Mouse (Mus musculus): Measurements from ENCODE around the gene Tns1. TPM values are rescaled to one million over a fixed set of nuclear protein-coding genes. Genes with fewer than 3 reads are reported as not detected.

The Tns1 gene
- polyA plus RNA-seq, 2 experiments from 2014 or later, result 21.7 to 23.3 TPM

DNA sequence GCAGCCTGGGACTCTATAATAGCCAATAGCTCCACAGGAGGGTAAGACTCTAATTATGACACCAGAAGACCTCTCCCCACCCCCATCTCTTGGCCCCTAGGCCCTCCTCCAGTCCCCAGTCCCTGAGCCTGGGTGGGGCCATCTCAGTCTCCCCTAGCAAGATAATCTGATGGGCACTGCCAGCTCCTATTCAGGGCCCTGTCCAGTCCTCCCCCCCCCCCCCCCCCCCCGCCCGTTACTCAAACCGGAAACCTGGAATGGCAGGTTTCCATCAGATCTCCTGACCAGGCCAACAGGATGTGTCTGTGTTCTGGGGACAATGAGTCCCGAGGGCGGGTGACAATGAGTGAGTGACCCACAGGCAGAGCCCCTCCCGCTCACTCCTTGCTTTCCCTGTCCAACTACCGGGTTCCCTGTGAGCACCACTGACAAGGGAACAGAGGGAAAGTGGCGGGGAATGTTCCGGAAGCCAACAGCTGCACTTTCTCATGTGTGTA is 136.5 kb downstream of the Tns1 start:
- no peak for ATAC-seq

DNA sequence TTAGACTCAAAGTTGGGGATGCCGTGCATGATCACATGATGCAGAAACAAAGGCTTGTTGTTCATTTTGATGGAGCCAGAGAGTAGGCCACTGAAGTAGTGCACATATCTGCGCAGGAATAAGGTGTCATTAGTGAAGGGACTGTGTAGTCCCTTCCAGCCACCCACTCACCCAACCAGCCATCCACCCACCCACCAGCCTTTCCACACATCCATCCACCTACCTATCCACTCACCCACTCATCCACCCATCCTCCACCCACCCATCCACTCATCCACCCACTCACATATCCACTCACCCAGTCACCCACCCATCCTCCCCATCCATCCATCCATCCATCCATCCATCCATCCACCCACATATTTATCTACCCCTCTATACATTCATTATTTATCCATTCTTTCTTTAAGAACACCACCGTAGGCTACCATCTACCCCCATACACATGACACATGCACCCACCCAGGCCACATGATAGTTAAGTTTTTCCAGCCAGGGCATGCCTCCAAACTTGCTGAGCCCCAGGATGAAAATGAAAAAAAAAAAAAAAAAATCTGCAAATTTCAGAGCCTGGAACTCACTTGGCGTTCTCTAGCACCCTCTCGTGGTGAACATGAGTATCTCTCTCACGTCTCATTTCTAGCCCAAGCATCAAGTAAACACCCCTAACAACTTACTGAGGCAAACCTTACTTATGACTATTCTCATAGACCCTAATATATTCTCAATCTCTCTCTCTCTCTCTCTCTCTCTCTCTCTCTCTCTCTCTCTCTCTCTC is 137.8 kb downstream of the Tns1 start:
- ATAC-seq, result peak; percentile 57

DNA sequence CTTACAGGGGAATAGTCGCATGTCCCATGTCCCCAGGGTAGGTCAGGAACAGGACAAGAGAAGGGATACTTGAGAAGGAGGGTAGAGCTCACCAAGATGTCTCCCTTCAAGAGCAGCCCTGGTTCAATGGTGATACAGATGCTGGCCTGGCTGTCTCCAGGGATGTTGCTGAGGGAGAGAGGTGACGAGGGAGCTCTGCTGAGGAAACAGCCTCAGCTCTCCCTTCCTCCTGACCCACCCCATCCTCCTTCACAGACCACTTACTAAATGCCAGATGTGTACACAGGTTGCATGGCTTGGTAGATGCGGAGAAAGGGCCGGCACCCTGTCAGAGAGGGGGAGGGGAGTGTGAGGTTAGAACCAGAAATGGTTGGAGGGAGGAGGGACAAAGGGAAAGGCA is 138.6 kb downstream of the Tns1 start:
- no peak for ATAC-seq

DNA sequence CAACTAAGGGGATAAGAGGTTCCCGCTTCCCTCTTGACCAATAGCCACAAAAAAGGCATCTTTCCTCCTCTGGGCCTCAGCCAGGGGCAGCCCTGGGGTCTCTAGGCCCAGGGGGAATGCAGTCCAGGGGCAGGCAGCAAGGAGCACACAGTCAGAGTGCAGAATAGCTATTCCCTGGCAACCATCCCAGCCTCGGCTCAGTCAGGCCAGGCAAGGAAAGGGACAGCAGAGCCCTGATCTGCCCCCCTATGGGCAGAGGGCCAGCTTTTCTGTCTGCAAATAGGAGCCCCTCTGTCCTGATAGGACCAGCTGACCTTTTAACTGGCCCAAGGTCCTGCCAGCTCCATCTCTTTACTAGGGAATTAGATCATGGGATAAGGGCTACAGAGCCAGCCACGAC is 145.0 kb downstream of the Tns1 start:
- no peak for ATAC-seq

DNA sequence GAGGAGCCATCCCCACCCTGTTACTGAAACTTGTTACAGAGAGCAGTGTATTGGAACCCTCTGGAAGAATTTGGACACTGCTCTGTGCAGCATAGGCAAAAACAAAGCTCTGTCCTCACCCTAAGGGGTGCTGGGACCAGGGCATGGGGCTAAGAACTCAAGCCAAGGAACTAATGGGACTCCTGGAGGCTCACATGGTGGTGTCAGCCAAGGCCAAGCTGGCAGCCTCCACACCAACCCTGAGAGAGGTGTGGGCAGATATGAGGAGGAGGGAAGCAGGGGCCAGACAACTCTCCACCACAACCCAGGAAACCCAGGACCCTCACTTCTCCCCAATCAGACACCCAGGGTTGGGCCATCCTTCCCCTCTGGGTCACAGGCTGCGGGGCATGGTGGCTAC is 145.7 kb downstream of the Tns1 start:
- no peak for ATAC-seq

DNA sequence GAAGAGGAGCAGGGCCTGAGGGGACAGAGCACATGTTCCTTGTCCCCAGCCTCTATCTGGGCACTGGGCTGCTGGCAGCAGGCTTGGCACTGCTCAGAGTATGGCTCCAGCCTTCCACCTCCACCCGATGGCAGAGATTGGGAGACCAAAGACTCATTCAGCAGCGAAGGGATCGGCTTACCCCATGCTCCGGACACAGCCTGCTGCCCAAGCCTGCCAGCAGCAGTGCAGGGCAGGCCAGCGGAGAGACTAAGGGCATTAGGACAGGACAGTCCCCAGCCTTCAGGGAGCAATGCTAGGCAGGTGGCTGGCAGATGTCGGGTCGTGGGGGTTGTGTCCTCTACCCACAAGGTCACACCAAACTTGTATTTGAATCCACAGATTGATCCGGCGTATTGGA is 150.3 kb downstream of the Tns1 start:
- no peak for ATAC-seq

DNA sequence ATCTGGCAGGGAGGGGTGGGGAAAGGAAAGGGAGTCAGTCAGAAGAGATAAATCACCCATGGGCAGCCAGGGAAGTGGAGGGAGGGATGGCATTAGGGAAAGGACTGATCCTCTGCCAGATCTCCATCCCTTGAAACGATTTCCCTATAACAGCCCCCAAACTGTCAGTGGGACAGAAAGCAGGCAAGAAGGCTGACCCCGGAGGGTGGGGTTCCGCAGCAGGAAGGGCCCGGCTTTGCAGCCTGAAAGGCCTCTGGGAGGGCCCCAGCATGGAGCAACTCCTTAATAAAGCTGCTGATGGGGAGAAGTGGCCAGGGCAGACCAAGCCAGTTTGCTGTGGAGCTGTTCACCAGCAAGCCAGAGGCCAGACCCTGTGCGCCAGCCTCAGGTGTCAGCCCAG is 151.5 kb downstream of the Tns1 start:
- no peak for ATAC-seq

DNA sequence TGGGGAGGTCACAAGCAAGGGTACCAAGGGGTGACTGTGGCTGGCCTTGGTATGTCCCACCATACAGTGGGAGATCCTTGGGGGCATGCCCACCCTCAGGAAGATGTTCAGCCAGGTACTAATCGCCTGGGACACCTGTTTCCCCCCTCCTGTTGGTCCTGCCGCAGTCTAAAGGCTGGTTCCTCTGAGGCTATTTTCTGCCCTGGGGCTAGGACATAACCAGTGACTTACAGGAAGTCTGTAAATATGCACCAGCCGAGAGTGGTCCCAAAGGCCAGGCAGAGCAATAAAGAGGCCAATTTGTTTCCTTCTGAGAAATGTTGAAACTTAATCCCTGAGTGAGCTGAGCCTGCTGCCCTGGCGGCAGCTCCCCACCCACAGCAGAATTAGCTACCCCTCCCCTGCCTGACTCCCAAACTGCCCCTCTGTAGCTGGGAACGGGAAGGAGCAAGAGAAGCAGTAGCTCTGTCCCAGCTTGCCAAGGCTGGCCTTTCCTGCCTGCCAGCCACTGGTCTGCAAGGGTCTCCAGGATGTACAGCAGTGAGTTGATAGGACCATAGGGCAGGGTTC is 154.0 kb downstream of the Tns1 start:
- no peak for ATAC-seq

DNA sequence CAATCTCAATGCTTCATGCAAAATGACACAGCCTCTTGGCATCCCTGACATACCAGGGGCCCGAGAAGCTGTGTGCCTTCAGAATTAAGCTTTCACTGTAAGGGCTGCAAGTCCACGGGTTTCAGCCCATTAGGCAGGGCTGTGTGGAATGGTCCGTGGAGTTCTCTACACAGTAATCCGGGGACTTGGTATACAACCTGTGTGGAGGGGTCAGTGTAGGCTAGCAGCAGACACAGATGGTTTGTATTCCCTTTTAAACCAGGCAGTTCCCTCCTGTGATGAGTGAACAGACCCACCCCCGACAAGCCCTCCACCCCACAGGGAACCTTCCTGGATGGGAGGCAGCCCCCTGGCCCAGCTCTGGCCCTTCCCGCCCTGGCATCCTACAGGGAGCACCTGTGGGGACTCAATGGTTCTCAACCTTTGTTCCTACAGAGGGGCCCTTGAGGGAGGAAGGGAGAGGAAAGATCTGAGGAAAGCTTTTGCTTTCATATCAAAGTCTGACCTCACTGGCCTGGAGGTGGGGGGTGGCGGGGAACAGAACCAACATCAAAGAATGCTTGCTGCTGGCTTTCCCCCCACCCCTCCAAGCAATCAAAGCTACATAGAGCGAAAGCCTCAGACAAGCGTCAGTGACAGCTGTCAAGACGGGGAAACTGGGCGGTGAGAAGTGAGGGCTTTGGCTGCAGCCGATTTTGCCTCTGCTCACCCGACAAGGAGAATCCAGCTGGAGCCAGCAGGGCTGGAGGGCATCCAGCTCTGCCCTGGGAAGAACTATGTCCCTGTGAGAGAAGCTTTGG is 155.3 kb downstream of the Tns1 start:
- no peak for ATAC-seq

DNA sequence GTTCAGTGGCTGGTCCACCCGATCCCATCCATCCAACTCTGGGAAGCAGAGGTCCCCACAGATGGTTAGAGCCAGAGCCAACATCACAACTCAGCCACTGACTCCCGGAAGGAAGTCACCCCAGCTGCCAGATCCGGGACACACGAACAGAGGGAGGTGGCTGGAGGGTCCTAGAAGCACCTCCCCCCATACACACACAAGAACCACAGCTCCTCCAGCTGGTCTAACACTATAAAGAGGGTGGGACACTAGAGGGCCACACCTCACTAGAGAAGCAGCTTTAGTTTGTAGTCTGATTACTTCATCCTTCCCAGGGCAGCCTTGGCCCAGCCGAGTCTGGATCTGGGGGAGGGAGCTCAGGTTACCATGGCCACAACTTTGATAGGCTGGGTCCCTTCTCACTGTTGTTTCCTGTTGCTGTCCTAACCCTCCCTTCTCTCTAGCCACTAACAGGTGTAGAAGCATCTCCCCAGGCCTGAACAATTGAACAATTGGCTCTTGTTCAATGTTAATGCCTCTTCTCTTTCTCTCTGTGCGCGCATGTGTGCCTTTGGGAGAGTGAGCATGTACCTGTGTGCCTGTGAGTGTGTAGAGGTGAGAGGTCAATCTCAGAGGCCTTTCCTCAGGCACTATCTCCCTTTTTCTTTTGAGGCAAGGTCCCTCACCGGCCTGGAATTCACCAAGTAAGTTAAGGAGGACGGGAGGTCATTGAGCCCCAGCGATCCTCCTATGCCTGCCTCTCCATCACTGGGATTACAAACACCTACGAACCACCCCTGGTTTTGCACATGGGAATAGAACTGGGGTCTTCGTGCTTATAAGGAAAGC is 157.6 kb downstream of the Tns1 start:
- peak; percentile 23 for ATAC-seq

DNA sequence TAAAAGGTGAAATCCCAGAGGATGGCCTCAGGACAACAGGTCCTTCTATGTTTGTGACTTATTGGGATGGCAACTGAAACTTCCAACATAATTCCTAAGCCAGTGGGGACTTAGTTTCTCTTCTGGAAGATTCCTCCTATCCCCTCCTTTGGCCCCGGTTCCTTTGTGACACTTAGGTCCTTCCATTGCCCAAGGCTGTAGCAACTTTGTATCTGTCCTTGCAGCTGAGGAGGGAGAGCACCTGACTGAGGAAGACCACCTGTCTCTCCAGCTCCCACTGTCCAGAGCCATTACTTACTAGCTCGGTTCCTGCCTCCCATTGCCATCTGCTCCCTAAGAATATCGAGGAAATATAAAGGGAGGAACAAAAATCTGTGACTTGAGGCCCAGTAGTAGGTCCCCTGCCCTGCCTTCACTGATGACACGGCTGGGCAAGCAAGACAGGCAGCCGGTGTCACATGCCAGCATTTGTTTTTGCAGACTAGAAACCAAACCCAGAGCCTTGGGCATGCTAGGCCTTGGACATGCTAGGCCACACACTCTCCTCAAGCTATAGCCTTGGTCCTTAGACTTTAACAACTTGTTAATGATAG is 160.0 kb downstream of the Tns1 start:
- ATAC-seq, result no peak

DNA sequence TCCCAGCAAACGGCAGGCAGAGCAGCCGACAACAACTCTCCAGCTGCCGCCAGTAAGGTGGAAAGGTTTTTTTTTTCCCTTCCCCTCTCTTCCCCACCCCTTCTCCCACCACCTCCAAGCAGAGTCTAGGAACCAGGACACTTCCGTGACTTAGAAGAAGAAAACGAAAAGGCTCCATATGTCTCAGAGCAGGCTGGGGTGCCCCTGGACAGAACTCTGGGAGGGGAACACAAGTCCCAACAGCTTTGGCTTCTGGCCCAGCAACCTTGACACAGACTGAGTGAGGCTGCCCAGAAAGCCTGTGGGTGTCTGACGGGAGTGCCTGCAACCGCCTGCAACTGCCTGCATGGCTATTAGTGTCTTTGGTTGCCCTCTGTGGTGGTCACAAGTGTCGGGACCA is 160.6 kb downstream of the Tns1 start:
- ATAC-seq, result no peak

DNA sequence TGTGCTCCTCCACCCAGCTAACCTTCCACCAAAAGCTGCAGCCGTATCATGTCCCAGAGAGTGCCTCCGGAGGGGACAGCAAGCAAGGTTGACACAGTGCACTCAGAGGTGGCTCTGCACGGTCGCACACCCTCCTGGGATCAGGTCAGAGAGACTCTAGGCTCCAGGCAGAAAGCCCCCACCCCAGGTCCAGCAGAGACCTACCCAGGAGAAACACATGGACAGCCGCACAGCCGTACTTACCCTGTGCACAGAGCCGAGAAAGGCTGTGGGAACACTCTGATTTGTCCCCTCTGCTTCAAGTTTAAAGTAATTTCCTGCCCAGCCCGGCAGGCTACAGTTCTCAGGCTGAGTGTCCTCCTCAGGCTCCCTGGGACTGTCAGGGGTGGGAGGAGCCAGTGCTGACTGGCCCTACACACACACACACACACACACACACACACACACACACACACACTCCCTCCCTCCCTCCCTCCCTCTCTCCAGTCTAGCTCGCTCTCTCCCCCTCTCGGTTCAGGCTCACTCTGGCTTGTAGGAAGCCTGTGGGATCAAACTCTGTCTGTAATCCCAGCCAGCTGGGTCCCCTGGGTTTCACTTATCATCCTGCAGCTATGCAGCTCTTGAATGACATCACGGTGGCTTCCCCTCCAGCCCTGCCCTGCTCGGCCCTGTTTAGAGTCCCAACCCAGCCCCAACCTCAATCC is 161.4 kb downstream of the Tns1 start:
- ATAC-seq, result no peak

DNA sequence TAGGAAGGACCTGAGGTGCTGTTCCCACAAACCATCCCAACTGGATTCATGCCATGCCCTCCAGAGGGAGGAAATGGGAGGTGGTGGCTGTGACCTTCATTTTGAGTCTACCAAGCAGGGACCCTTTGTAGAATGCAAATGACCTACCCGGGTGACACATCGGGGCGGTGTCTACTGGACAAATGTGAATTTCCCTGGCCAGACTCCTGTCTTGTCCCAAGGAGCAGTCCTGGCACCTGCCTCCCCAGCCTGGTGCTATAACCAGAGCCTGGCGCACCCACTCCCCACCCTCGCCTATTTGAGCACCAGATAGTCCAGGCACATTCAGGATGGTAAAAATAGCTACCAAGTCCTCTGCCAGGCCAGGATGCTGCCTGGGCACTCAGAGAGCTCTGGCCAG is 162.2 kb downstream of the Tns1 start:
- no peak for ATAC-seq

DNA sequence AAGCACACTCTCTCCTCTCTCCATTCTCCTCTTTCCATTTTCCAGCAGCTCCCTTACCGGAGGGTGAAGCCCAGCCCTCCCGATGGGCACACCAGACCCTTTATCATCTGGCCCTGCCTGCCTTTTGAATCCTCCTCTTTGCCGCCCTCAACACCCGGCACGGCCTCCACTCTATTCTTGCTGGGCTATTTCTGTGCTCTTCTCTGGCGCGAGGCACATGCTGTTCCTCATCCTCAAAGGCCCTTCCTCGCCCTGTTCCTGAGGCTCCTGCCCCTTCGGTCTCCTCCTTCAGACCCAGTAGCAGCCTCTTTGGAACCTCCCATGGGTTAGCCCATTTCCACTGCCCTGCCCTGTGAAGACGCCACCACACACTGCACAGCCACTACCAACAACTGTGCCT is 164.5 kb downstream of the Tns1 start:
- no peak for ATAC-seq

DNA sequence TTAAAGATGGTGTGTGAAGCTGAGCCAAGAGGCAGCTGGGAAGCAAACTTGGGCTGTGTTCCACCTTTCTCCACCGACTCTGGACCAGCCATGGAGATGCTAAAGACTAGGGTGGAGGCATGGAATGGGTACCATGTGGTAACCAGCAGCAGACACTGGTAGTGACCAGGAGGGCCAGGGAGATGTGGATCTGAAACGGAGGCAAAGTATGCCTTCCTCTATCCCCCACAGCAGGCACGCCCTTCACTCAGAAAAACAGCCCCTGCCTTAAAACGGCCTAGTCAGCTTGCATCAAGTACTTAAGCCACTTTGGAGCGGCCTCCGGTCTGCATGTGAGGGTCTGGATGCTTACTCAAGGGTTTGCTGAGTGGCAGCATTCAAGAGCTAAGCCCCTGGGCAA is 164.9 kb downstream of the Tns1 start:
- no peak for ATAC-seq

DNA sequence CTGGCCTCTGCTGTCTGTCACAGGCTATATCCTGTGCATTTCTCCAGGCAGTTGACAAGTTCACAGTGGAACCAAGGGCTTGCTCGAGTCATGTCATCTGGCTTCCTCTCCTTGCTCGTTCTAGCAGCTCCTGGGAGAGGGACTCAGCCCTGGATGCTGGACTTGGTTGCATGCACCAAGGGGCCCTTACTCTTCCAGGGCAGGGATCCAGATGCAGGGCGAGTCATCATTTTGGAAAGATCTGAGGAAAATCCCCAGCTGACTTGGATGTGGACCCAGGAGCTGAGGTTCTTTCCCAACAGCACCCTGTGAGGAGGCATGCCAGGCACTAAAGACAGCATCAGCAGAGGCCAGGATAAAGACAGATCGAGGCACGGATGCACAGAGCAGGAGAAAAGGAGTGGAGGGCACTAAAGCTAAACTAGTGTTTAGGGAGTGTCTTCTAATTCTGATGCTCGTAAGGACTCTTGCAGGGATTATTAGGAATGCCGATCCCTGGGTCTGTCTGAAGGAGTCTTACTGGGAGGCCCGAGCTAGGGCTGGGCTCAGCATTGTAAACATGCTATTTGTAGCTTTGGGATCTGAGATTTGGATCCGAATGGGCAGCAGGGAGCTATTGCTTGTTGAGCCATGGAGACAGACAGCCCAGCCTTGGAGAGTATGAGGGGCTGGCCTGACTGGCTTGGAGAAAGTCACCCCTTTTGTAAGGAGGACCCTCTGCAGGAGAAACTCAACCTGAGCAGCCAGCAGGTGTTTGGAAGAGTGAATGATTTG is 165.9 kb downstream of the Tns1 start:
- no peak for ATAC-seq

DNA sequence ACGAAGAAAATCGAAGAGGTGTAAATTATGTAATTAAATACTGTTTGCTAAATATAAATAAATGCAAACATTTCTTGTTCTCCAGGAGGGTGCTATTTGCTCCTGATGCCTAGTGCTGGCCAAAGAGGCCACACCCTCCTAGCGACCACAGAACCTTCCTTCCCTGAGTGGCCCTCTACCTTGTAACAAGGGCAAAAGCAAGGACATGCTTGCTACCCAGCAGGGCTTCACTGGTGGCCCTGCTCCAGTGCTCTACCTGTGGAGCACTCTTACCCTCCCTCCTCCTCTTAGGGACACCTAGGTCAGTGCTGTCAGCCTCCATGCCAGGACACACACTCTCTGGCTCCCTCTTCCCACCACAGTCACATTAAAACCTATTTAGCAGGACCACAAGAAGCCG is 166.8 kb downstream of the Tns1 start:
- no peak for ATAC-seq

DNA sequence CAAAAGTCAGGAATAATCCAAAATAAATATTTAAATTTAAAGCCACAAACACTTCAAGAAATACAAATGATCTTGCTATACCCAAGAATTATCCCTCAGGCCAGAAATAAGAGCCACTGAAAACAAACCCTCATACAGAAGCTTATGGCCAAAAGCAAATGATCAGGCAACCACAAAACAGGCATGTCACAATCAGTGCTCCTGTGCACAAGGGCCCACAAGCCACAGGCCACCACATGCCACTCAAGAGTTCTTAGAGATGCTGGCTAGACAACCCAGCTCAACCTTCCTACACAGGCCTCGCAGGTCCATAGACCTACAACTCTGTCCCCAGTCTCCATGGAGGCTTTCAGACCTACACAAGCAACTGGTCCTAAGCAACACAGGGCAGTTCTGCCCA is 167.9 kb downstream of the Tns1 start:
- no peak for ATAC-seq

DNA sequence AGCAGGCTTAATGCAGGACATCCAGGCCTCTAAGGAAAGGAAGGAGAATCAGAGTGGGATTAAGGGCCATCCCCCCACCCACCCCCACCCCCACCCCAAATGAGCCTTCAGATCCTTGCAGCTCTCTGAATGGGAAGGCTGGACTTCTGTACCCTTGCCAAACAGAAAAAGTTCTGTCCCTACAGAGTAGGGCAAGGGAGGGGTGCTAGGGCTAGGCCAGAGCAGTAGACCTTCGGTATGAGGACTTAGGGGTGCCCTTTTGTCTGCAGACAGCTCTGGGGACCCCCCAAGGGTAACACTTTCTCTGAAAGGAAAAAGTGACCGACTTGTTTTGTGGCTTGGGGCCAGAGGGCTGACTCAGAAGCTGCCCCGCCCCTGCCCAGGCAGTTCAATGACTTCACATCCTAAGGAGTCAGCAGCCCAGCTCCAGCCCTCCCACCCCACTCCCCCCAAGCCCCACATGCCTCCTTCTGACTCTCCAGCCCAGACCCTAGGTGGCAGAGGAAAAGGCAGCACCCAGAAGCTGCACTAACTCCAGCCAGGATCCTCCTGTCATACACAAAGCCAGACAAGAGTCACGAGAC is 168.9 kb downstream of the Tns1 start:
- no peak for ATAC-seq

DNA sequence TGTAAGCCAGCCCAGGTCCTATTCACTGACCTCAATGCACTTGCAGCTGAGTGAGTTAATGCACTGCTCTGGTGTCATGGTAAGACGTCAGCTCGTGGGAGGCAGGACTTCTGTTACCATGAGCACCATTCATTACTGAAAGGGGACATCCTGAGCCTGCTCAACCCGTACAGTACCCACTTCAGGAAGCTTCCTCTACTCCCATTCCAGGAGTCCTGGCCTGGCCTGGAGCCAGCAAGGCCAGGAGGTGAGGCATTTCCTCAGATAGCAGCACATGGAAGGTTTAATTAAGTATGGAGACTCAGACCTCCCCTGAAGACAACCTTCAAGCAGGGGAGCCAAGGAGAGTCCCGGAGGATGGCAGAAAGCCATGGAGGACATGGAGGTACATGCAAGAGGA is 169.6 kb downstream of the Tns1 start:
- ATAC-seq, result no peak

Measured in activated CD4-positive, CD25-positive, alpha-beta regulatory T cell, adult 4 months (primary cell).